Mouse (Mus musculus) limb, embryonic 13.5 days (tissue): ENCODE results near the gene Arfgap3. TPM values are rescaled to one million over a fixed set of nuclear protein-coding genes. Genes with fewer than 3 reads are reported as not detected.
"Not testable (repeated sequence)": the region's sequence is repeated elsewhere in the genome, so short reads cannot be mapped to it uniquely, and the experiment has no call there.

Source experiments
- ATAC-seq: fragments of 200-750 bp; cut with Nextera tagmentation; 2 replicates; pipeline ENCODE4 v1.8.0; 2017; ENCODE audit warnings: low read depth, moderate number of reproducible peaks, moderate TSS enrichment; ENCODE audit not compliant: low FRiP score
- H3K27ac ChIP-seq: fragments of 300-500 bp; sonication (generic); 2 replicates; pipeline ENCODE4 v1.5.1; 2015; ENCODE audit warnings: inconsistent platforms, mild to moderate bottlenecking, moderate library complexity
- H3K27me3 ChIP-seq: fragments of 300-500 bp; sonication (generic); 2 replicates; pipeline ENCODE4 v1.6.1; 2015; ENCODE audit warnings: mild to moderate bottlenecking, inconsistent platforms
- H3K36me3 ChIP-seq: fragments of 300-500 bp; sonication (generic); 2 replicates; pipeline ENCODE4 v1.6.1; 2015; ENCODE audit warnings: inconsistent platforms, mild to moderate bottlenecking, moderate library complexity
- H3K4me1 ChIP-seq: fragments of 300-500 bp; sonication (generic); 2 replicates; pipeline ENCODE4 v1.6.1; 2015; ENCODE audit warnings: inconsistent platforms
- H3K4me2 ChIP-seq: fragments of 300-500 bp; sonication (generic); replicated peaks from 2 replicates; pipeline ENCODE4 v1.6.1; 2015; ENCODE audit warnings: inconsistent platforms, mild to moderate bottlenecking, moderate library complexity
- H3K4me3 ChIP-seq: fragments of 300-500 bp; sonication (generic); 2 replicates; pipeline ENCODE4 v1.5.1; 2015; ENCODE audit warnings: moderate library complexity, mild to moderate bottlenecking, inconsistent platforms
- H3K9ac ChIP-seq: fragments of 300-500 bp; sonication (generic); 2 replicates; pipeline ENCODE4 v1.6.1; 2015; ENCODE audit warnings: mild to moderate bottlenecking, inconsistent platforms
- H3K9me3 ChIP-seq: fragments of 300-500 bp; sonication (generic); 2 replicates; pipeline ENCODE4 v1.6.1; 2016; ENCODE audit warnings: inconsistent platforms
- WGBS: fragments of 180-500 bp; shearing (Covaris S2); methylation state at CpG from one replicate; pipeline ENCODE4 v1.1.7; 2015; 5-methylcytosine and 5-hydroxymethylcytosine counted together
- polyA plus RNA-seq: library from polyadenylated mRNA; unstranded; fragments of >200 nt; fragmentation: Nextera tagmentation; extraction: Ambion mirVana; gene quantifications from 2 replicates; pipeline ENCODE4 v1.2.1, GENCODE M21; 2015

Arfgap3 gene
- polyA plus RNA-seq, 1 experiment from 2014 or later: 52.9 TPM

DNA sequence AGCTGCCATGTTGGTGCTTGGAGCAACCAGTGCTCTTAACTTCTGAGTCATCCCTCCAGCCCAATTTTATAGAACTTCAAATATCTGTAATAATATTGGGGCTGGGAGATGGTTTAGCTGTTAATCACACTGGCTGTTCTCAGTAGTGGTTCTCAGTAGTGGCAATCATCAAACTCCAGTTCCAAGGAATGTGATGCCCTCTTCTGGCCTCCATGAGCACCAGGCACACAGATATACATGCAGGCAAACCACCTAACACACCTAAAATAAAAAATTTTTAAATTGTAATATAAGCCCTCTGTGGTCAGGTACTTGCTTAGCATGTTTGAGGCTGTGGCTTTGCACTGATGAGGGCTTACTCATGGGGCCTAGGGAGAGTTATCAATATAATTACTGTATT is 15.7 kb upstream of the Arfgap3 start:
- Histone ChIP-seq H3K36me3 (no peaks in the 10 kb centered on the region), H3K4me1 (no peaks in the 10 kb centered on the region), H3K4me3 (no peak overlapping the region), H3K4me2 (no peak overlapping the region), H3K9ac (no peak overlapping the region), H3K27me3 (0 out of 2 replicates have a peak, but pooled peaks cover 3% of the 10 kb centered on the region), H3K9me3 (no peaks in the 10 kb centered on the region), H3K27ac (no peak overlapping the region)
- ATAC-seq: no peak

DNA sequence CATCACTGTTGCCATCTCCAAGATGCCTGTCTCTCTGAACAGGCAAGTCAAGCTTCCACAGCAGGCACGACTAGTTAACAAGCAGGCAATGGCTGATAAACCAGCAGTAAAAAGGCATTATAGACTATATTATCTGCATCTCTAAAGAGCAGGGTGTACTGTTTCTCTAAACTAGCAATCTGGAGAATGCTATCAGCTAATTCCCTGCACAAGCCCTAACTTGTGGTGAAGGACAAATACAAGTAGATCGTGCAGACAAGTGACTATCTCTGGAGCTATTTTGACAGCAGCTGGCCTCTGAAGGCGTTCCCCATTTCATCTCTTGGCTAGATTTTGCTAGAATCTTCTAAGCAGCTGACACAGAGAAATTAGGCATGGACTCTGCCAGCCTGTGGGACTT is 14.1 kb upstream of the Arfgap3 start:
- Histone ChIP-seq H3K27me3 (0 out of 2 replicates have a peak, but pooled peaks cover 3% of the 10 kb centered on the region), H3K9me3 (no peaks in the 10 kb centered on the region), H3K9ac (no peak overlapping the region), H3K4me1 (no peaks in the 10 kb centered on the region), H3K4me2 (no peak overlapping the region), H3K4me3 (no peak overlapping the region), H3K27ac (no peak overlapping the region), H3K36me3 (no peaks in the 10 kb centered on the region)
- no peak for ATAC-seq
- WGBS: 61% methylated on average over 3 of the region's 3 CpGs

DNA sequence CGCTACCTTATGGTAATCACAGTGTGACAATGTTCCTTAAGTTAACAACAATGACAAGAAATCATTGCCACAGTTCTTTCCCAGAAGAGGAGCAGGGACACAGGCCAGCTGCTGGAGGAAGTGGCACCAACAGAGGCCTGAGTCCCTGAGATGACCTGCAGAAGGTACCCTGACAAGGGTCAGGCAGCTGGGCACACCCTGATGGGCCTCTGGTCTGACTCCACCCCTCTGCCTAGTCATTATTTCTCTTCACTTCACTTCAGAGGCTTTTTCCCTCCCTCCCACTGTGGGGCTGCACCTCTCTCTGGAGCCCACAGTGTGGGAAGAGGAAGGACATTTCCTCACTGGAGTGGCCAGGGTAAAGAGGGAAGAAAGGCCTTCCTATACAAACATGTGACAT is 12.8 kb upstream of the Arfgap3 start:
- H3K4me1 ChIP-seq, H3K4me2 ChIP-seq, H3K9ac ChIP-seq, H3K36me3 ChIP-seq, H3K9me3 ChIP-seq, ATAC-seq, H3K27me3 ChIP-seq, H3K4me3 ChIP-seq, H3K27ac ChIP-seq: not testable (repeated sequence)
- WGBS: 86% methylated on average over 1 of the region's 1 CpGs

DNA sequence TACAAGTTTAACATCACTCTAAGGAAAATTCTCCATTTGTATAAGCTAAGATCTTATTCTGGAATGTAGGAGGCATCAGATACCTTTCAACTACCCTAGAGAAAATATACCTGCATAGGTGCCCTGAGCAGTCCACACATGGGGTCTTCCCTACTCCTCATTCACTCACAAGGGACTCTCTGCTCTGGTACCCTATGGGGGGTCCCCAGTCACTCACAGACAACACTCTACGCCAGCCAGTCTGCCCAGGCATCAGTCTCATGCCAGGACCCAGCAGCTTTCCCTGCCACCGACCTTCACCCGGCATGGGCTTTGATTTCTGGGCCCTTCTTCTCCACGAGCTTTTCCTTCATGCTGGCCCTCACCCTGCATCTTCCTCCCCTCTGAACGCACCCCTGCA is 10.9 kb upstream of the Arfgap3 start:
- H3K9ac ChIP-seq, H3K4me3 ChIP-seq, H3K9me3 ChIP-seq, H3K27ac ChIP-seq, H3K27me3 ChIP-seq, H3K4me1 ChIP-seq, H3K36me3 ChIP-seq, H3K4me2 ChIP-seq, ATAC-seq: not testable (repeated sequence)
- WGBS: 73% methylated on average over 5 of the region's 5 CpGs

DNA sequence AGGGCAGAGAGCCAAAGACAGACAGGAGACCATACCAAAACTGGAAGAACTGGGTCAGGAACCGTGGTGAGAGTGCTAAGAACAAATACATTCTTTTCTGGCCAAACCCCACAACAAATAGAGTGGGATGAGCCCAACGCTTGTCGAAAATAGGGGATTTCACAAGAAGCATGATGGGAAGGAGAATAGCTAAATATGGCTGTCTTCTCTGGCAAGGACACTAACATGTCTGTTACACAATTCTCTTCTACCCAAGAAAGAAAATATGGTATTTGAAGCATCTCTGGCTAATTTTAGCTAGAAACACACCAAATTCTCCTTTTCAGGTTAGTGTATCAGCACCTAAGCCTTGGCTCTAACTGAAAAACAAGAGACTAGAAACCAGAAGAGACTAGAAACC is 10.1 kb upstream of the Arfgap3 start:
- H3K36me3 ChIP-seq: no peaks in the 10 kb centered on the region
- H3K4me3 ChIP-seq: no peak overlapping the region
- ATAC-seq: no peak
- no peak overlapping the region for H3K9ac ChIP-seq
- no peak overlapping the region for H3K4me2 ChIP-seq
- H3K4me1 ChIP-seq: no peaks in the 10 kb centered on the region
- H3K27ac ChIP-seq: no peak overlapping the region
- no peaks in the 10 kb centered on the region for H3K27me3 ChIP-seq
- 82% methylated on average over 3 of the region's 3 CpGs for WGBS
- H3K9me3 ChIP-seq: no peaks in the 10 kb centered on the region

DNA sequence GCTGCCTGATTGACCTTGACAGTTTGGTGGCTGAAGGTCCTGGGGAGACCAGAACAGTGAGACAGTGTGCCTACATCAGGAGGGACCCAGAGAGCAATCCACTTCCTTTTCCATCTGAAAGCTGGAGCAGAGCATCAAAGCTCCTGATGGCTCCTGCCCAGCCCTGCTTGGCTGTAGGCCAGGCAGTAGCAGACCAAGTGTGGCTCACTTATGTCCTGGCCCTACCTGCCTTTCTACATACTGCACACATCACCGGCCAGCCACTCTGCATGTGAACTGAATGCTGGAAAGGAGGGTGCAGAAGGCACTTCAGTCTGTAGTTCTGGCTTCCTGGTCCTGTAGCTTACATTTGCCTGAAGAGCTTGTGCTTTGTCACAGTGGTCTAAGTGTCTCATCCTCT is 8.4 kb upstream of the Arfgap3 start:
- H3K4me2 ChIP-seq: no peak overlapping the region
- H3K4me1 ChIP-seq: no peaks in the 10 kb centered on the region
- H3K9me3 ChIP-seq: no peaks in the 10 kb centered on the region
- H3K9ac ChIP-seq: no peak overlapping the region
- H3K27me3 ChIP-seq: no peaks in the 10 kb centered on the region
- no peak overlapping the region for H3K27ac ChIP-seq
- 96% methylated on average over 1 of the region's 1 CpGs for whole genome bisulfite sequencing
- H3K4me3 ChIP-seq: no peak overlapping the region
- no peaks in the 10 kb centered on the region for H3K36me3 ChIP-seq
- no peak for ATAC-seq

DNA sequence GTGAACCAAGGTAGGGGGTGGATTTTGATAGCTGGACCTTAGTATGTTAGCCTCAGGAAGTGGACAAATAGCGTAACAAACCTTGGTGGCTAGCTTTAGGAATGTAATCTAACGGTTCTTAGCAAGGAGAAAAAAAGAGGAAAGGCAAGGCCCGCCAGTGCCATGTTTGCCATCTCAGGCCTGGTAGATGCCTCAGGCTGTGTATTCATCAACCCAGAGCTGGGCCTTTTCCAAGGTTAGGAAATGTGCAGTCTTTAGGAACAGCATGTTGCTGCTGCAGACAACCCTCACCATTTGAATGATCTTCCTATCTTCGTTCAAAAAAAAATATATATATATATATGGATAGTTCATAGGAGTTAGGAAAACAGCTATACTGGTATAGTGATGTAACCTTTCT is 1.5 kb upstream of the Arfgap3 start:
- ATAC-seq: no peak
- WGBS: 77% methylated on average over 4 of the region's 4 CpGs

DNA sequence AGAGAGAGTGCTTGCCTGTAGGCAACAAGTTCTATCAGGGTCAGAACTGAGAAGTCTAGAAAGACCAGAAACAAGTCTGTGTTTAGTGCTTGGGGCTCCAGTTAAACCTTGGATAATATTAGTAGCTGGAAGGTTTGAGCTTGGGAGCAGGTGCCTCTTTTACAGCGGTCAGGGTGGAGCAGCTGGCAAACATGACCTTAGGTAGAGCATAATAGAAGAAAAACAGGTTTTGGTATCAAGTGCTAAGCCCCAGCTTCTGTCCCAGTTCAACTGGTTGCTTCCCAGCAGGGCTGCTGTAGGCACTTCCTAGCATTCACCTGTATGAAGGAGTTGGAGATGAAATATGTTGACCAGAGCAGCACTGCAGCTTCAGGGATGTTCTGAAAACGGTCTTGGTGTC is 812 bp upstream of the Arfgap3 start:
- peak overlapping the region; percentile 89 for H3K4me2 ChIP-seq
- peaks cover 15% of the 10 kb centered on the region for H3K4me1 ChIP-seq
- H3K9ac ChIP-seq: peak overlapping the region; percentile 68
- peak overlapping the region; percentile 84; the same call in 1 of the 2 replicates for H3K4me3 ChIP-seq
- no peak overlapping the region for H3K27ac ChIP-seq
- 54% methylated on average over 2 of the region's 2 CpGs for WGBS
- no peak for ATAC-seq
- no peaks in the 10 kb centered on the region for H3K27me3 ChIP-seq
- no peaks in the 10 kb centered on the region for H3K9me3 ChIP-seq
- H3K36me3 ChIP-seq: peaks cover 7% of the 10 kb centered on the region; the same call in 1 of the 2 replicates

More for the DNA sequence above, 1.5 kb upstream of the Arfgap3 start:
- no peak overlapping the region for H3K9ac ChIP-seq
- peaks cover 15% of the 10 kb centered on the region for H3K4me1 ChIP-seq
- no peak overlapping the region for H3K27ac ChIP-seq
- no peaks in the 10 kb centered on the region for H3K9me3 ChIP-seq
- H3K36me3 ChIP-seq: no peaks in the 10 kb centered on the region
- no peak overlapping the region for H3K4me2 ChIP-seq
- no peaks in the 10 kb centered on the region for H3K27me3 ChIP-seq
- H3K4me3 ChIP-seq: no peak overlapping the region

DNA sequence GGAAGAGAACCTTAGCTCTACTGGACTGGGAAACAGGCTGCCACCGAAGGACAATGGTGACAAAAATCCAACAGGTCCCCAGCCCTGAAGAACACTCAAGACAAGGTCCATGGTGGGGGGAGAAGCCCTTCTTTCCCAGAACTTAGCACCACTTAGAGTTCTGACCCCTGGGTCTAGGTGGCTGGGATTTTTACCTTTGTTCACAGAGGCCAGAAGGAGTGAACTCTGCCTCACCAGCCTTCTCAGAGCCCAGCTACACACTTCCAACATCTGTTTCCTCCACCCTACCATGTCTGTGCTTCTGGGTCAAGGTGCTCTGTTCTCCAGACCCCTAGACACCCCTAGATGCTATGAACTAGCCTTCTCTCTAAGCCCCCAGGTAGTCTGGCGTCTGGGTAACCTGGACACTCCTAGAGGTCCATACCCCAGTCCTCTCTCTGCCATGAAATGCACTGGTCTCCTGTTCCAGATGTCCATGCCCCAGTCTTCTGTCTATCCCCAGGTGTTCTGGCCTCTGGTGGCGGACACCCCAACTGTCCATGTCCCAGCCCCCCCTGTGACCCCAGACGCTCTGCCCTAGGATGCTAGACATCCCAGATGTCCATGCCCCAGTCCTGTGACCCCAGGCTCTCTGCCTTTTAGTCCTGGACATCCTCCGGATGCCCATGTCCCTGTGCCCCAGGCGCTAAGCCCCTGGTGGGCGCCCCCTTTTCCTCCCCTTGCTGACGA is 658 bp downstream of the Arfgap3 start:
- no peak for ATAC-seq
- Histone ChIP-seq H3K36me3 (peaks cover 8% of the 10 kb centered on the region; the same call in 1 of the 2 replicates), H3K4me1 (peaks cover 15% of the 10 kb centered on the region), H3K9ac (peak overlapping the region; percentile 90), H3K27me3 (no peaks in the 10 kb centered on the region), H3K4me2 (peak overlapping the region; percentile 89), H3K9me3 (no peaks in the 10 kb centered on the region), H3K4me3 (peak overlapping the region; percentile 84), H3K27ac (peak overlapping the region; percentile 58; the same call in 1 of the 2 replicates)
- 17% methylated on average over 8 of the region's 8 CpGs for WGBS

DNA sequence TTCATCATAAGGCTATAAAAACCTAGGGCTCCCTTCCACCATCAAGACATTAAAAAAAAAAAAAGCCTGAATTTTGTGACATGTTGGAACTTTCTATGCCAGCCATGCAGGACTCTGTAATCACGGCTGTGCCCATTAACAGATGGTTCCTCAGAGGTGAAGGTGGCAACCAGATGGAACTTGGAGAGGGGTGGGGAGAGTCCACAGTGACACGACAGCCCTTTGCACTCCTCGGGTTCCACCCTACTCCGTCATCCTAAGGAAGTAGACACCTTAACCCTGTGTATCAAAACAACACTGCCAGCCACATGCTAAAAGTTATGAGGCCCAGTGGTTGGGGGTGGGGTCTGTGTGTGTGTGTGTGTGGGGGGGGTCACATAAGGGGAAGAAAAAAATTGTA is 1.3 kb downstream of the Arfgap3 start:
- Histone ChIP-seq H3K36me3 (peaks cover 8% of the 10 kb centered on the region; the same call in 1 of the 2 replicates), H3K9ac (peak overlapping the region; percentile 90; the same call in 1 of the 2 replicates), H3K4me2 (peak overlapping the region; percentile 89), H3K9me3 (no peaks in the 10 kb centered on the region), H3K4me3 (peak overlapping the region; percentile 84), H3K27me3 (no peaks in the 10 kb centered on the region), H3K27ac (no peak overlapping the region), H3K4me1 (peaks cover 15% of the 10 kb centered on the region)
- ATAC-seq: no peak
- WGBS: 70% methylated on average over 4 of the region's 4 CpGs

DNA sequence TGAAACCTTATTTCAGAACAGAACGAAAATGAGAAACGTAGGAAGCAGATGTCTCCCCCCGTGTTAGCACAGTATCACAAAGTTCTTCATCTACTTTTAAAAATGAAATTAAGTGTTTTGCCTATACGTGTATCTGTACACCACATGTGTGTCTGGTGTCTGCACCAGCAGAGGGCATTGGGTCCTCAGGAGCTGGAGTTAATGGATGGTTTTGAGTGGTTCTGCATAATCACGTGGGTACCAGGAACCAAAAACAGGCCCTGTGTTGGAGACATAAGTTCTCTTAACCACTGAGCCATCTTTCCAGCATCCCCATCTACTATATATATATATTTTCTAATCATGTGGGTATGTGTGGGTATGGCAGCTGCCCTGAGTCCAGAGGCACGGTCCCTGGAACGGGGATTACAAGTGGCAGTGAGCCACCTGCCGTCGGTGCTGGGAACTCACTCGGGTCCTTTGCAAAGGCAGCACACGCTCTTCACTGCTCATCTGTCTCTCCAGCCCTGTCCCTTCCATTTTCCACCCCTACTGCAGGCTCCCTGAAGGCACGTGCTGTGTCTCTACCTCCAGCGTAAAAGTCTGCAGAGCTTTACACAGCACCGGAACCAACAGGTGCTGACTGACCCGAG is 4.0 kb downstream of the Arfgap3 start:
- 90% methylated on average over 15 of the region's 15 CpGs for WGBS
- H3K4me3 ChIP-seq: no peak overlapping the region
- no peaks in the 10 kb centered on the region for H3K9me3 ChIP-seq
- no peak for ATAC-seq
- no peak overlapping the region for H3K4me2 ChIP-seq
- H3K27me3 ChIP-seq: no peaks in the 10 kb centered on the region
- peaks cover 15% of the 10 kb centered on the region for H3K4me1 ChIP-seq
- H3K27ac ChIP-seq: no peak overlapping the region
- peaks cover 29% of the 10 kb centered on the region for H3K36me3 ChIP-seq
- no peak overlapping the region for H3K9ac ChIP-seq

DNA sequence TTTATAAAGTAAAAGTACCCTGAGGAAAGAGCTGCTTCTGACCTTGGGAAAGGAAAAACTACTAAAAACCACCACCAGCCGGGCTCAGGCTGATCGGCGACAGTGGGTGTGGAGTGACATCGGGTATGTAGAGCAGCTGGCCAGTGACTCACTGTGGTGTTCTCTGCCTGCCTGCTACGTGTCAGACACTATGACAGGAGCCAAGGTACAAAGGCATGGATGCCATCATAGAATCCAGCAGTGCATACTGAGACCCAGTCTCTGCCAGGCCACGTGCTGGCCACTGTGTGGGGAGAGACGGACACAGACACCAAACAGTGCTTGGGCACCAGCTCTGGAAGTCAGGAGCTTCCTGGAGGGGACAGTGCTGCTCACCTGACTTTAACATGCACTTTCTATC is 5.1 kb downstream of the Arfgap3 start:
- Histone ChIP-seq H3K4me3 (no peak overlapping the region), H3K27me3 (no peaks in the 10 kb centered on the region), H3K4me1 (peaks cover 11% of the 10 kb centered on the region), H3K4me2 (no peak overlapping the region), H3K27ac (no peak overlapping the region), H3K36me3 (peaks cover 40% of the 10 kb centered on the region), H3K9me3 (no peaks in the 10 kb centered on the region), H3K9ac (0 out of 2 replicates have a peak overlapping the region, but pooled peaks have one; percentile 3)
- no peak for ATAC-seq
- WGBS: 71% methylated on average over 7 of the region's 7 CpGs
